Mouse (Mus musculus) hindbrain, postnatal 0 days (tissue): ENCODE results near the gene Vwa8. TPM values are rescaled to one million over a fixed set of nuclear protein-coding genes. Genes with fewer than 3 reads are reported as not detected.

Experiments used
- ATAC-seq: fragments of 200-750 bp; cut with Nextera tagmentation; 2 replicates; pipeline ENCODE4 v1.8.0; 2017; ENCODE audit warnings: mild to moderate bottlenecking, moderate TSS enrichment, moderate library complexity
- DNase-seq: peaks from one replicate; pipeline ENCODE4 v3.0.0-alpha.2; 2015; ENCODE audit warnings: low spot score
- H3K27ac ChIP-seq: fragments of 300-500 bp; sonication (generic); 2 replicates; pipeline ENCODE4 v1.5.1; 2014; ENCODE audit warnings: mild to moderate bottlenecking
- H3K27me3 ChIP-seq: fragments of 300-500 bp; sonication (generic); 2 replicates; pipeline ENCODE4 v1.6.1; 2014; ENCODE audit warnings: low read length, mixed read lengths; ENCODE audit not compliant: insufficient read depth
- H3K36me3 ChIP-seq: fragments of 300-500 bp; sonication (generic); 2 replicates; pipeline ENCODE4 v1.6.1; 2014; ENCODE audit warnings: low read length, mixed read lengths; ENCODE audit not compliant: insufficient read depth
- H3K4me1 ChIP-seq: fragments of 300-500 bp; sonication (generic); 2 replicates; pipeline ENCODE4 v1.6.1; 2014; ENCODE audit warnings: antibody characterized with exemption, low read length, mixed read lengths; ENCODE audit not compliant: insufficient read depth
- H3K4me2 ChIP-seq: fragments of 300-500 bp; sonication (generic); 2 replicates; pipeline ENCODE4 v1.6.1; 2014; ENCODE audit warnings: low read depth, mild to moderate bottlenecking, low read length, moderate library complexity, mixed read lengths
- H3K4me3 ChIP-seq: fragments of 300-500 bp; sonication (generic); 2 replicates; pipeline ENCODE4 v1.5.1; 2014; ENCODE audit warnings: low read length
- H3K9ac ChIP-seq: fragments of 300-500 bp; sonication (generic); replicated peaks from 2 replicates; pipeline ENCODE4 v1.6.1; 2014; ENCODE audit warnings: mild to moderate bottlenecking, low read length, moderate library complexity, mixed read lengths
- H3K9me3 ChIP-seq: fragments of 300-500 bp; sonication (generic); 2 replicates; pipeline ENCODE4 v1.6.1; 2016; ENCODE audit warnings: low read length, mixed read lengths
- CTCF ChIP-seq: IDR thresholded peaks from 2 replicates; pipeline ENCODE4 v1.5.1; 2016; ENCODE audit warnings: antibody characterized with exemption, control low read depth, low read depth
- WGBS: fragments of 180-500 bp; shearing (Covaris S2); extraction: QIAGEN DNeasy Blood & Tissue Kit; methylation state at CpG from one replicate; pipeline ENCODE4 v1.1.7; 2014; 5-methylcytosine and 5-hydroxymethylcytosine counted together
- polyA plus RNA-seq: library from polyadenylated mRNA; unstranded; fragments of >200 nt; fragmentation: Nextera tagmentation; extraction: Ambion mirVana; gene quantifications from 2 replicates; pipeline ENCODE4 v1.2.1, GENCODE M21; 2015
- total RNA-seq: library from RNA; depleted of rRNA; stranded (reverse); fragments of >200 nt; gene quantifications from 2 replicates; pipeline ENCODE4 v1.2.3, GENCODE M21; 2014; rRNA removed

Vwa8 gene
- total and polyA plus RNA-seq, 2 experiments from 2014 or later = 9.6 to 20.8 TPM

- H3K9ac ChIP-seq = no peak overlapping the region
These were observed 393.0 kb downstream of the Vwa8 start for GRCm38 (mm10) chr14:79241656-79242385.

DNA sequence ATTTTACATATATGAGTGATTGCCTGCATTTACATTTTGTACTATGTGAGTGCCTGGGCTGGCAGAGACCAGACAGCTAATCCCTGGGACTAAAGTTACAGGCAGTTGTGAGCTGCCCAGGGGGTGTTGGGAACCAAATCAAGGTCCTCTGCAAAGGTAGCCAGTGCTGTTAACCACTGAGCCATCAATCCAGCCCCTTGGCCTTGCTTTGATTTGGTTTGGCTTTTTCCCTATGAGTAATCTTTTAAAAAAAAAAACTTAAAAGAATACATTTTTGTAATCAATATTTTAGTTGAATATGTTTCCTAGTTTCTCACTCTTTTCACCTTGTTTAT, 393.5 kb downstream of the Vwa8 start:
- H3K9ac ChIP-seq = no peak overlapping the region
- H3K27me3 ChIP-seq = no peaks in the 10 kb centered on the region
- ATAC-seq (no peak), DNase-seq (no peak)
- no peaks in the 10 kb centered on the region for H3K36me3 ChIP-seq
- TF ChIP-seq CTCF = no peak
- H3K4me2 ChIP-seq = no peak overlapping the region
- no peaks in the 10 kb centered on the region for H3K9me3 ChIP-seq
- no peaks in the 10 kb centered on the region for H3K4me1 ChIP-seq
- no peak overlapping the region for H3K4me3 ChIP-seq
- no peak overlapping the region for H3K27ac ChIP-seq

More at GRCm38 (mm10) chr14:79241656-79242385, 393.0 kb downstream of the Vwa8 start:
- no peak for TF ChIP-seq CTCF
- ATAC-seq = no peak
- WGBS = 87% methylated on average over 6 of the region's 6 CpGs
- no peak overlapping the region for H3K27ac ChIP-seq
- no peaks in the 10 kb centered on the region for H3K4me1 ChIP-seq
- no peak overlapping the region for H3K4me2 ChIP-seq
- no peaks in the 10 kb centered on the region for H3K36me3 ChIP-seq
- DNase-seq = no peak
- H3K9me3 ChIP-seq = no peaks in the 10 kb centered on the region
- no peak overlapping the region for H3K4me3 ChIP-seq
- H3K27me3 ChIP-seq = no peaks in the 10 kb centered on the region

DNA sequence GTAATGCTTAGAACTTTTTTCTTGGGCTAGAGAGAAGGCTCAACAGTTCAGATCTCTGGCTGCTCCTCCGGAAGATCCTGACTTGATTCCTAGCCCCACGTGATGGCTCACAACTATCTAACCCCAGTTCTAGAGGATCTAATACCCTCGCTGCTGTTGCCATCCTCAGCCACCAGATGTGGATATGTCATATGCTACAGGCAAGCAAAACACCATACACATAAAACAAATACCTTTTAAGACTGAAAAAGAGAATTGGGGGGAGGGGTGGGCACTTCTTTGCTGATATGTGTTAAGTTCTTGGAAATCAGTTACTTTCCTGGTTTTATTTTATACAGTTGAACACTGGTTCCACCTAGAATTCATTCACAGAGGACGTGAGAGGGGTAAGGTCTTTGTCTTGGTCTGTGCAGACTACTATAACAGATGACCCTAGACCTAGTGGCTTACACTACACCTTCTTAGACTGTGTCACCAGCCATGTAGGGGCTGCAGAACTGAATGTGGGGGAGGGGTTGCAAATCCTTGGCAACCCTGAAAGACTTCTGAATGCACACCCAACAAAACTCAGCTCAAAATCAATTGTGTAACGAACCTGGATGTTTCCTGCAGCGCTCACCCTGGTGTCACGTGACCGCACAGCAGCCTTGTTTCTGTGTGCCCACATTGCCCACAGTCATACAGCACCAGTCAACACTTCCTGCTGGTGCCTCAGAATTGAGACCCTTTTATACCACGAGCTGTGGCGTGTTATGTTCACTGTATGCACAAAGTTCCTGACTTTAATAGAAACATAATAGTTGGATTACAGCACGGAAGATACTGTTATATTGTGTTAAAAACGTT, 394.4 kb downstream of the Vwa8 start:
- TF ChIP-seq CTCF = no peak

GRCm38 (mm10) chr14:79244571-79244970, 395.7 kb downstream of the Vwa8 start:
- no peak for TF ChIP-seq CTCF
- Histone ChIP-seq H3K9me3 (no peaks in the 10 kb centered on the region), H3K27me3 (no peaks in the 10 kb centered on the region), H3K27ac (peak overlapping the region; percentile 49; the same call in 1 of the 2 replicates), H3K36me3 (no peaks in the 10 kb centered on the region), H3K9ac (no peak overlapping the region), H3K4me2 (no peak overlapping the region), H3K4me3 (no peak overlapping the region), H3K4me1 (no peaks in the 10 kb centered on the region)
- 36% methylated on average over 3 of the region's 3 CpGs for WGBS
- peak; percentile 79 for DNase-seq
- ATAC-seq = peak; percentile 72

More for the DNA sequence above, 394.4 kb downstream of the Vwa8 start:
- Histone ChIP-seq H3K4me2 (no peak overlapping the region), H3K9ac (no peak overlapping the region), H3K36me3 (no peaks in the 10 kb centered on the region), H3K4me1 (no peaks in the 10 kb centered on the region), H3K9me3 (no peaks in the 10 kb centered on the region), H3K4me3 (no peak overlapping the region), H3K27ac (no peak overlapping the region), H3K27me3 (no peaks in the 10 kb centered on the region)
- ATAC-seq (no peak), DNase-seq (no peak)
- WGBS = 74% methylated on average over 12 of the region's 12 CpGs

DNA sequence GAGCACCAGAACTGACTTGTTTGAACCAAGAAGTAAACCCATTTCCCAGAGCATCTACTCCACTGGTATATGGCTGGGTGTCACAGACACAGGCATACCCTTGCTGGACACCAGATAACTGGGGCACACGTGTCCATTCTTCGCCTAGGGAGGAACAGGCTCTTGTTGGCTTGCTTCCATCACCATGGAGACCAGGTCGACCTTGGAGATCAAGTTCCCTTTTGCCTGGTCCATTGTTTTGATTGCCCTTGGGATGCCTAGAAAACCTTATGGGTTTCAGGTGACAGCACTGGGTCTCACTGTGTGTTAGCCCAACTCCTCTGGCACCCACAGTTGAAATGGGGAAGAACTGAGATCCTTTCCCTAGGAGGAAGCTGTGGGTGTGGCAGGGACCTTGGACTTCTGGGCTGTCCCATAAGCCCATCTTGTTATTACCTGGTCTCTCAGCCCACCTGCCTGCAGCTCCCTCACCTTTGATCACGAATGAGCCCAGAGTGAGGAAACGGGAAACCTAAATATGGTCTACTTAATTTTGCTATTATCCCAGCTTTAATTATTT, 403.0 kb downstream of the Vwa8 start:
- no peak overlapping the region for H3K9ac ChIP-seq
- H3K9me3 ChIP-seq = no peaks in the 10 kb centered on the region
- H3K36me3 ChIP-seq = no peaks in the 10 kb centered on the region
- H3K4me2 ChIP-seq = no peak overlapping the region
- H3K27ac ChIP-seq = no peak overlapping the region
- 76% methylated on average over 5 of the region's 5 CpGs for WGBS
- H3K27me3 ChIP-seq = no peaks in the 10 kb centered on the region
- no peaks in the 10 kb centered on the region for H3K4me1 ChIP-seq
- no peak for TF ChIP-seq CTCF
- no peak overlapping the region for H3K4me3 ChIP-seq
- no peak for DNase-seq
- ATAC-seq = no peak

Other genes starting within 250 kb of the Vwa8 start
- 9.0 and 9.2 TPM in 2 replicates for gene Dgkh, start 116.3 kb upstream of the Vwa8 start, total RNA-seq
- 2.1 and 2.7 TPM in 2 replicates for gene Dgkh, start 116.3 kb upstream of the Vwa8 start, polyA plus RNA-seq